ENCODE assay signal across 21 mouse cellular contexts in the genomic region with DNA sequence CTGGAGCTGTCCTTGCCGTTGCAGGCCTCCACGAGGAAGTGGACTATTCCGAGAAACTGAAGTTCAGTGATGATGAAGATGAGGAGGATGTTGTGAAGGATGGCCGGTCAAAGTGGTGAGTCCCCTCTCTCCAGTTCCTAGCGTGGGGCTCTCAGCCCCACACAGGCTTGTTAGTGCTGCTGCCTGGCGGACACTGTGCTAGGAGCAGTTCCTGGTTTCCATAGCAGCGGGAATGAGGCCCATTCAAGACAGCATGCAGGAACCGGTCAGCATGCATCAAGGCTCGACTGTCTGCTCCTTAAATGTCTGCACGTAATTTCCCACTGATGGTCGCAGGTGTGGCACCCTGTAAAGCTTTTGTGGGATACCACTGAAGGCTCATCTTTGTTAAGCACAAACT.
"Had no signal": no experiment of that assay in that cellular context is flagged by ENCODE, and none has a peak within 500 bp of the region (broad histone marks: within the 10 kb centered on the region; RNA-seq: fewer than 3 reads in every experiment).

No protein-coding gene starts in this region.

- ATAC-seq: liver, postnatal 0 days; lung, postnatal 0 days had no signal

- H3K4me1 ChIP-seq: limb, embryonic 12.5 days; limb, embryonic 15.5 days; megakaryocyte, embryonic 14.5 days; midbrain, embryonic 10.5 days; neural tube, embryonic 12.5 days; neural tube, embryonic 15.5 days had no signal

- H3K9me3 ChIP-seq: kidney, embryonic 15.5 days; limb, embryonic 12.5 days; limb, embryonic 15.5 days; megakaryocyte, embryonic 14.5 days; midbrain, embryonic 10.5 days; neural tube, embryonic 12.5 days; neural tube, embryonic 15.5 days had no signal

- H3K4me3 ChIP-seq: kidney, embryonic 15.5 days; limb, embryonic 12.5 days; limb, embryonic 15.5 days; megakaryocyte, embryonic 14.5 days; midbrain, embryonic 10.5 days; neural tube, embryonic 12.5 days; neural tube, embryonic 15.5 days had no signal

- H3K4me2 ChIP-seq: kidney, embryonic 15.5 days; limb, embryonic 12.5 days; limb, embryonic 15.5 days; liver, embryonic 11.5 days; lung, embryonic 14.5 days; neural tube, embryonic 12.5 days; neural tube, embryonic 15.5 days had no signal

- DNase-seq: kidney, adult 11 months; kidney, adult 8-10 months; kidney, postnatal 10 days; kidney, postnatal 36 days; left cerebral cortex, postnatal 4 days; liver, postnatal 0 days; lung, embryonic 14.5 days; midbrain, embryonic 14.5 days; thymus, adult 2 months; thymus, postnatal 14 days; thymus, postnatal 4 days had no signal

- H3K9ac ChIP-seq: kidney, embryonic 15.5 days; limb, embryonic 12.5 days; limb, embryonic 15.5 days; liver, embryonic 14.5 days; liver, postnatal 0 days; lung, embryonic 14.5 days; neural tube, embryonic 12.5 days; neural tube, embryonic 15.5 days had no signal

- H3K27ac ChIP-seq: kidney, embryonic 15.5 days; limb, embryonic 12.5 days; limb, embryonic 15.5 days; liver, embryonic 14.5 days; midbrain, embryonic 10.5 days; neural tube, embryonic 12.5 days had no signal

- H3K27me3 ChIP-seq: kidney, embryonic 15.5 days; limb, embryonic 12.5 days; limb, embryonic 15.5 days; megakaryocyte, embryonic 14.5 days; neural tube, embryonic 12.5 days; neural tube, embryonic 15.5 days had no signal
